Mouse (Mus musculus) kidney, embryonic 14.5 days (tissue): ENCODE measurements around the gene Zbtb8os. TPM values are rescaled to one million over a fixed set of nuclear protein-coding genes. Genes with fewer than 3 reads are reported as not detected.
A peak's percentile ranks its signal among the peaks of the same experiment; 100 is the strongest.

Experiments
- ATAC-seq: fragments of 200-750 bp; cut with Nextera tagmentation; 2 replicates; pipeline ENCODE4 v1.8.0; 2017; ENCODE audit warnings: moderate number of reproducible peaks, mild to moderate bottlenecking, moderate TSS enrichment, moderate library complexity; ENCODE audit not compliant: low FRiP score, low TSS enrichment
- H3K27ac ChIP-seq: fragments of 300-500 bp; sonication (generic); 2 replicates; pipeline ENCODE4 v1.5.1; 2014; ENCODE audit warnings: low read depth, mild to moderate bottlenecking, low read length, moderate library complexity, mixed read lengths
- H3K27me3 ChIP-seq: fragments of 300-500 bp; sonication (generic); 2 replicates; pipeline ENCODE4 v1.6.1; 2014; ENCODE audit warnings: mild to moderate bottlenecking, low read length; ENCODE audit not compliant: control insufficient read depth, insufficient read depth
- H3K36me3 ChIP-seq: fragments of 300-500 bp; sonication (generic); 2 replicates; pipeline ENCODE4 v1.6.1; 2014; ENCODE audit warnings: low read length, mixed read lengths; ENCODE audit not compliant: control insufficient read depth, insufficient read depth
- H3K4me1 ChIP-seq: fragments of 300-500 bp; sonication (generic); 2 replicates; pipeline ENCODE4 v1.6.1; 2014; ENCODE audit warnings: low read length, mixed read lengths; ENCODE audit not compliant: control insufficient read depth, insufficient read depth
- H3K4me2 ChIP-seq: fragments of 300-500 bp; sonication (generic); replicated peaks from 2 replicates; pipeline ENCODE4 v1.6.1; 2014; ENCODE audit warnings: low read depth, mild to moderate bottlenecking, low read length
- H3K4me3 ChIP-seq: fragments of 300-500 bp; sonication (generic); 2 replicates; pipeline ENCODE4 v1.5.1; 2014; ENCODE audit warnings: mild to moderate bottlenecking, low read length
- H3K9ac ChIP-seq: fragments of 300-500 bp; sonication (generic); 2 replicates; pipeline ENCODE4 v1.6.1; 2014; ENCODE audit warnings: low read depth, mild to moderate bottlenecking, low read length, moderate library complexity
- H3K9me3 ChIP-seq: fragments of 300-500 bp; sonication (generic); 2 replicates; pipeline ENCODE4 v1.6.1; 2016; ENCODE audit warnings: low read length; ENCODE audit not compliant: control insufficient read depth
- WGBS: fragments of 180-500 bp; shearing (Covaris S2); extraction: QIAGEN DNeasy Blood & Tissue Kit; methylation state at CpG from one replicate; pipeline ENCODE4 v1.1.7; 2014; 5-methylcytosine and 5-hydroxymethylcytosine counted together
- polyA plus RNA-seq: library from polyadenylated mRNA; unstranded; fragments of >200 nt; fragmentation: Nextera tagmentation; extraction: Ambion mirVana; gene quantifications from 2 replicates; pipeline ENCODE4 v1.2.1, GENCODE M21; 2014

Gene Zbtb8os
- polyA plus RNA-seq, result 50.2 and 70.1 TPM in 2 replicates

DNA sequence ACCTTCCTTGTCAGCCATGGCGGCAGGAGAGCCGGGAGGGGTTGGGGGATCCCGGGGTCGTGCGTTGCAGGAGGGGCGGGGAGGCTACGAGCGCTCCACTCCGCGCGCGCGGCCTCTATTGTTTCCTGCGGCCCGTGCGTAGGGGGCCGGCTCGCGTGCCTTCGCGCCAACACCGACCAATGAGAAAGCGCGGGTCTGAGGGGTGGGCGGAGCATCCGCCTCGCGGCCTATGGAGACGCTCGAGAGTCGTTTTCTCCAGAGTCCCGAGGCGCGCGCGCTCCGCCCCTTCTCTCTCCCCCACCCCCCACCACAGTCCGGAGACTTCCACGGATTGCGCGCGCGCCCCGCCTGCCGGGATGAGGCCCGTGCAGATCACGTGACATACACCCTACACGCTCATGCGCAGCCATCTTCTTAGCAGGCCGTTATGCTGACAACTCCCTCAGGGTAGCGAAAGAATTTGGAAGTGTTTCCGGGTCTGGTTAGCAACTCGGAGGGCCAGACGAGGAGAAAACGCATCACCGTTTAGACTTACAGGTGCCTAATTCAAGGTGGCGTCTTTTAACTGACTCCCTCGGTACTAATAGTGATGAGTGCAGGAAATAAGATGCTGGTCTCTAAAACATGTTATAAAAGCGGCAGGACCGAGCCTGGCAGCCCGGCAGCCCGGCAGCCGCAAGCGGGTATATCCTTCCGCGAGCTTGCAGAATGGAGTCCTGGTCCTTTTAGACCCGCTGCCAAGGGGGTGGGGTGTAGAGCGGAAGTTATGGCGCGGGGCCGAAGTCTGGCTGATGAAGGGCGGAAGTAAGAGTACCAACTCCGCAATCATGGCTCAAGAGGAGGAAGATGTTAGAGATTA lies at the start of gene Zbtb8os, which contains the start of gene Rbbp4:
Gene Zbtb8os, plus strand, starts transcription at position 480 of the 859 bp plus-strand sequence.
Gene Rbbp4, minus strand, starts transcription at position 155 of the 859 bp plus-strand sequence.
- H3K9ac ChIP-seq, result peak within 1 kb of the TSS; percentile 99
- ATAC-seq, result peak; percentile 99
- no peaks in the 10 kb centered on the region for H3K27me3 ChIP-seq
- peak within 1 kb of the TSS; percentile 69 for H3K4me2 ChIP-seq
- peaks cover 25% of the 10 kb centered on the region for H3K4me1 ChIP-seq
- no peaks in the 10 kb centered on the region for H3K9me3 ChIP-seq
- H3K27ac ChIP-seq, result peak within 1 kb of the TSS; percentile 98
- peak within 1 kb of the TSS; percentile 97 for H3K4me3 ChIP-seq
- peaks cover 29% of the 10 kb centered on the region; the same call in 1 of the 2 replicates for H3K36me3 ChIP-seq
- WGBS, result under 1% methylated on average over 73 of the region's 73 CpGs

DNA sequence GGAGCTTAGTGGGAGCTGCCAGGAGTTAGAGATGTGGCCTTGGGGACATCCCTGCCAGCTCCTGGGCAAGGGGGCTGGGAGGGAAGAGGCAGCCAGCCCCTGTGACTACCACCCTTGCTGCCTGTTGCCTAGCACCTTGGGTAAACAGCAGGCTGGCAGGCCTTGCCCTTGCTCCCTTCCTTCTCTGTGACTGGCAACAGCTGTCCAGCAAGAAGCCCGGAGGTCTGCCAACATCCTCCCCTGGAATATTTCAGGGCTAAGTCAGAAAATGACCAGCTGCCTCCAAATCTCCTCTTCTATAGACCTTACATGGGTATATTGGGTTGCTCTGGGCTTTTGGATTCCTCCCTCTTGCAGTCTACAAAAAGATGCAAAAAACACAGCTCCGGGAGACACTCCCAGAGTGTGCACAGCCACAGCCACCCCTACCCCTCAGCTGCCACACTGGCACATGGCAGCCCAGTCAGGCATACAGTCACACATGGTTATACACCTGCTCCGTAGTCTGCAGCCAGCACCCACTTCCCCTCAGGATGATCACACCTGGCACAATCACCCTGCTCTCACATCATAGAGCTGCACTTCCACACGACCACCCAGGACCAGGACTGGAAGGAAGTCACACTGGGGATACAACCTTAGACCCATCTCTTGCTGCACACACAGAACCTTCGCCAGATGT lies 49.4 kb upstream of the Zbtb8os start:
- Histone ChIP-seq H3K9ac (no peak overlapping the region), H3K9me3 (no peaks in the 10 kb centered on the region), H3K4me1 (peaks cover 18% of the 10 kb centered on the region), H3K27ac (no peak overlapping the region), H3K27me3 (peaks cover 6% of the 10 kb centered on the region; the same call in 1 of the 2 replicates), H3K36me3 (no peaks in the 10 kb centered on the region), H3K4me3 (peak overlapping the region; percentile 50), H3K4me2 (peak overlapping the region; percentile 98; the same call in 1 of the 2 replicates)
- peak; percentile 5; the same call in 1 of the 2 replicates for ATAC-seq
- 53% methylated on average over 5 of the region's 5 CpGs for WGBS

DNA sequence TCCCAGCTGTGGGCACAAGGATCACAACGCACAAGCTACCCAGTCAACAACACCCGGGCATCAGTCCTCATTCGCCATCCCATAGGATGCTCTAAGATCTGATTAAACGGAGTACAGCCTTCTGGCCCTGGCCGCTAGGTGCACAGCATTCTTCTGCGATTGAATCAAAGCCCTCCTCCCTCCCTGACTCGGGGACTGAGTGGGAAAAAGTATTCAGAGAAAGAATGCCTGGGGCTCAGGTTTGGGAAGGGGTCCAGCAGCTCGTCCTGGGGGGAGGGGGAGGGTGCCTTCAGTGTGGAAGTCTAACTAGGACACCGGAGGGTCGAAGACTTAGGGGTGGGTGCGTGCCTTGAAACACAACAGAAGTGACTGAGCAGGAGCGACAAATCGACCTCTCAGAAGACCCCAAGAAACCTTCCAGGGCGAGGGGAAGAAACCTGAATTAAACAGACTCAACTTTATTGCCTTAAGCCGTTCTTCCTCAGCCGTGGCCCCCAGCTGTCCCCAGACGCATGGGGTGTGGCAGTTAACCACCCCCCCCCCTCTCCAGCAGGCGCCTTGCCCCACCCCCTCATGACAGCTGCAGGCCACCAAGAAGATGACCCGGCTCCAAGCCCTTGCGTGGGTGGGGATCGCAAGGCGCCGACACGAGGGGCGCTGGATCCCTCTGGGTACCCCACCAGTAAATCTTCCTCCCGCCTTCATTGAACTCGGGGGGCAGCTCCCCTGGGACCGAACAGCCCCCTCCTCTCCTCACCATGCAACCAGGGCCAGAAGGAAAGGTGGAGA lies 48.6 kb upstream of the Zbtb8os start:
- Histone ChIP-seq H3K27ac (no peak overlapping the region), H3K4me3 (peak overlapping the region; percentile 50), H3K9ac (peak overlapping the region; percentile 52), H3K4me2 (peak overlapping the region; percentile 98), H3K4me1 (peaks cover 18% of the 10 kb centered on the region), H3K27me3 (peaks cover 6% of the 10 kb centered on the region; the same call in 1 of the 2 replicates), H3K36me3 (no peaks in the 10 kb centered on the region), H3K9me3 (no peaks in the 10 kb centered on the region)
- 2% methylated on average over 27 of the region's 28 CpGs for WGBS
- ATAC-seq, result peak; percentile 36; the same call in 1 of the 2 replicates

DNA sequence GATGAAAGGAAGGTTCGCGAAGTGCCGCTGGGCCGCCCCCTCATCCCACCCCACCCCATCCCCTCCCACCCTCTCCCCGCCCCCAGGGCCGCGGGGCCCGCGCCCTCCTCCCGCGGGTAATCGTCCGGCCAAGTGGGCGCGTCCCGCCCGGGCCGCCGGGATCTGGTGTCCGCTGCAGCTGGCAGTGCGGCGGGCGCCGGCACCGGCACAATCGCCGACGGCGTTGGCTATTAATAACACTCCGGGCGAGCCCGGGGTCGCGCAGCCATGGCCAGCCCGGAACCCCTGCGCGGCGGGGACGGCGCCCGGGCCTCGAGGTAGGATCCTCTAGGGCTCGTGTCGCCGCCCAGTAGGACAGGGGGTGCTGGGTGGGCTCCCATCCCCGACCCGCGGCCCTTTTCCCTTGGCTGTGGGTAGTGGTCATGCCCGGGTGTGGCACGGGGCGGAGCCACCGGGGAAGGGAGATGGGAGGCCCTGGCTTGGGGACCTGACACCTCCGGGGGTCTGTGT lies 48.0 kb upstream of the Zbtb8os start, which contains the start of gene Sync:
Gene Sync, plus strand, starts transcription at position 146 of the 510 bp plus-strand sequence.
- peak within 1 kb of the TSS; percentile 98 for H3K4me2 ChIP-seq
- H3K9ac ChIP-seq, result peak within 1 kb of the TSS; percentile 52
- 0% methylated on average over 48 of the region's 53 CpGs for WGBS
- peak; percentile 39 for ATAC-seq
- no peaks in the 10 kb centered on the region for H3K9me3 ChIP-seq
- peaks cover 18% of the 10 kb centered on the region for H3K4me1 ChIP-seq
- H3K4me3 ChIP-seq, result peak within 1 kb of the TSS; percentile 50
- H3K27me3 ChIP-seq, result peaks cover 6% of the 10 kb centered on the region; the same call in 1 of the 2 replicates
- H3K27ac ChIP-seq, result no peak within 1 kb of the TSS
- no peaks in the 10 kb centered on the region for H3K36me3 ChIP-seq

DNA sequence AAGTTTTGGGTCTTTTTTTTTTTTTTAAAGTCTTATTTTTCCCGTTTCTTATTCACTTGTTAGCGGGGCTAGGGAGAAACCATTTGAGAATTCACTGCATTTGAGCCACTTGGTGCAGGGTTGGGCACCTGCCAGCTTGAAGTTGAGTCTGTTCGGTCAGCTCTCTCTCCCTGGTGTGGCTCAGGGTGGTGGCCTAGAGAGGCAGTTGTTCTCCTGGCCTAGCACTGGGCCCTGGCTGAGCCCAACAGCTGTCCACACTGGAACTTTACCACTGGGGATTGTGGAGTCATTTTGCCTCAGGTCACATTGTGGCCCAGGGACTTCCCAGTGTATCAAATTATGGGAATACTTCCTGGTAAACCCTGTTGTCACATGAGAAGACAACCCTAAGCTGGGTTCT lies 47.4 kb upstream of the Zbtb8os start:
- Histone ChIP-seq H3K36me3 (no peaks in the 10 kb centered on the region), H3K4me1 (peaks cover 18% of the 10 kb centered on the region), H3K9ac (no peak overlapping the region), H3K9me3 (no peaks in the 10 kb centered on the region), H3K4me3 (peak overlapping the region; percentile 50; the same call in 1 of the 2 replicates), H3K27ac (no peak overlapping the region), H3K4me2 (peak overlapping the region; percentile 98), H3K27me3 (peaks cover 6% of the 10 kb centered on the region; the same call in 1 of the 2 replicates)
- no peak for ATAC-seq
- WGBS, result 28% methylated on average over 3 of the region's 3 CpGs

DNA sequence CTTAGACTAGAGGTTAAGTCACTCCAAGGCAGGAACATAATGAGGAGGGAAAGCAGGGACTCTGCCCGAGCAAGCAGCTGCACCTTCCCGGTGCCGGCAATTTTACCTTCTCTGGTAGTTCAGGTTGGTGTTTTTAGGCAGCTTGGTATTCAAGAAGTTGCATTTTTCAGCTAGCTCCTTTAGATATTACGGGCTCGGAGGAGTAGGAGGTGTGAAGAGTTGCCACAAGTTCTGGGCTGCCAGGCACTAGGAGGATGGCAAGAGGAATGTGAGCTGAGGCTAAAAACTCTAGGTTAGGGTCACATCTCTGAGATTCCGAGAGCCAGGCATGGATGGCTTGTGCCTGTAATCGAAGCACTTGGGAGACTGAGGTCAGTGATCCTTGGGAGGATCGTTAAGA lies 45.8 kb upstream of the Zbtb8os start:
- Histone ChIP-seq H3K4me3 (no peak overlapping the region), H3K27me3 (peaks cover 6% of the 10 kb centered on the region; the same call in 1 of the 2 replicates), H3K36me3 (no peaks in the 10 kb centered on the region), H3K4me2 (no peak overlapping the region), H3K9ac (no peak overlapping the region), H3K4me1 (peaks cover 18% of the 10 kb centered on the region), H3K9me3 (no peaks in the 10 kb centered on the region), H3K27ac (no peak overlapping the region)
- ATAC-seq, result no peak
- WGBS, result 79% methylated on average over 8 of the region's 8 CpGs

DNA sequence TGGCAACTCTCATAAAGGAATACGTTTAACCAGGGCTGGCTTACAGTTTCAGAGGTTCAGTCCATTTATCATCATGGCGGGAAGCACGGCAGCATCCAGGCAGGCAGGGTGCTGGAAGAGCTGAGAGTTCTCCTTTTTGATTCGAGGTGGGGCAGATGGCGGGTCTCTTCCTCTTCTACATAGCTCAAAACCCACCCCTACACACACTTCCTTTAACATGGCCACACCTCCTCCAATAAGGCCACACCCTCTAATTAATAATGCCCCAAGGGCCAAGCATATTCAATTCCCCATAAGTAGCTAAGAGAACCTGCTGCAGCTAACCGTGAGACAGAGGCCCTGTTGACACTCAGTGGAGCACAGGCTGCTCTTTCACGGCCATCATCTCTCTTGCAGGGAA lies 42.7 kb upstream of the Zbtb8os start:
- Histone ChIP-seq H3K36me3 (no peaks in the 10 kb centered on the region), H3K27me3 (no peaks in the 10 kb centered on the region), H3K9ac (no peak overlapping the region), H3K4me1 (0 out of 2 replicates have a peak, but pooled peaks cover 7% of the 10 kb centered on the region), H3K4me3 (no peak overlapping the region), H3K4me2 (no peak overlapping the region), H3K27ac (no peak overlapping the region), H3K9me3 (no peaks in the 10 kb centered on the region)
- no peak for ATAC-seq
- 57% methylated on average over 7 of the region's 7 CpGs for WGBS

DNA sequence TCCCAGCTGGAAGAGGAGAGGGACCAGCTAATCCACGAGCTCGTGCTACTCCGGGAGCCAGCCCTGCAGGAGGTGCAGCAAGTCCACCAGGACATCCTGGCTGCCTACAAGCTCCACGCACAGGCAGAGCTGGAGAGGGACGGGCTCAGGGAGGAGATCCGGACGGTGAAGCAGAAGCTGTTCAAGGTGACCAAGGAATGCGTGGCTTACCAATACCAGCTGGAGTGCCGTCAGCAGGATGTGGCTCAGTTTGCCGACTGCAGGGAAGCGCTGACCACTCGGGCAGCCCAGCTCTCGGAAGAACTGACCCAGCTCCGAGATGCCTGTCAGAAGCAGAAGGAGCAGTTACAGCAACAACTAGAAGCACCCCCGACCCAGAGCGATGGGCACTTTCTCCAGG lies 41.8 kb upstream of the Zbtb8os start:
- H3K4me3 ChIP-seq, result no peak overlapping the region
- 36% methylated on average over 16 of the region's 16 CpGs for WGBS
- no peaks in the 10 kb centered on the region for H3K9me3 ChIP-seq
- no peak for ATAC-seq
- peak overlapping the region; percentile 21; the same call in 1 of the 2 replicates for H3K4me2 ChIP-seq
- no peaks in the 10 kb centered on the region for H3K36me3 ChIP-seq
- H3K27me3 ChIP-seq, result no peaks in the 10 kb centered on the region
- H3K9ac ChIP-seq, result no peak overlapping the region
- no peak overlapping the region for H3K27ac ChIP-seq
- 0 out of 2 replicates have a peak, but pooled peaks cover 4% of the 10 kb centered on the region for H3K4me1 ChIP-seq
